In genomic region chr6:4602012-4602411, GRCm38 (mm10) we compare ENCODE assay signal across 8 mouse cellular contexts. TPM values are rescaled to one million over a fixed set of nuclear protein-coding genes. Genes with fewer than 3 reads are reported as not detected.
A peak's percentile ranks its signal among the peaks of the same experiment; 100 is the strongest.
DNase-seq lines count a peak whose midpoint lies in the region; ATAC-seq lines count a peak whose summit lies in the region.

No protein-coding gene starts in this region.

- H3K4me3 ChIP-seq in heart, embryonic 16.5 days (ENCODE audit: low read length) = peak overlapping the region; percentile 83
- H3K4me3 ChIP-seq in hindbrain, embryonic 12.5 days = peak overlapping the region; percentile 83
- H3K4me3 ChIP-seq in midbrain, embryonic 11.5 days (ENCODE audit: low read depth, low read length) = peak overlapping the region; percentile 75

- no peak for ATAC-seq in heart, embryonic 16.5 days (replicated peaks; ENCODE audit: extremely low read depth, insufficient read depth, low FRiP score)
- ATAC-seq in hindbrain, embryonic 12.5 days (ENCODE audit: low FRiP score) = no peak
- no peak for ATAC-seq in midbrain, embryonic 11.5 days (ENCODE audit: low FRiP score)

- no peak for DNase-seq in heart, adult 8-10 months (ENCODE audit: low spot score)
- peak; percentile 11 for DNase-seq in R1 (ENCODE audit: low read depth, low spot score)
- peak; percentile 88 for DNase-seq in midbrain, embryonic 11.5 days (ENCODE audit: low spot score, missing footprints)
- DNase-seq in adrenal gland, postnatal 25 days = no peak
- DNase-seq in frontal cortex, postnatal 10 days (ENCODE audit: low spot score in 2 of 2) = no peak
- DNase-seq in frontal cortex, postnatal 36 days (ENCODE audit: low spot score in 2 of 2) = no peak

- H3K27ac ChIP-seq in heart, embryonic 16.5 days (ENCODE audit: low read length) = no peak overlapping the region; the same call in 1 of the 2 replicates
- H3K27ac ChIP-seq in hindbrain, embryonic 12.5 days = peak overlapping the region; percentile 96; the same call in 1 of the 2 replicates
- H3K27ac ChIP-seq in midbrain, embryonic 11.5 days (ENCODE audit: low read depth, low read length) = no peak overlapping the region

- peaks cover 4% of the 10 kb centered on the region; the same call in 1 of the 2 replicates for H3K4me1 ChIP-seq in heart, embryonic 16.5 days (ENCODE audit: control insufficient read depth, insufficient read depth, low read length)
- peaks cover 22% of the 10 kb centered on the region for H3K4me1 ChIP-seq in hindbrain, embryonic 12.5 days
- H3K4me1 ChIP-seq in midbrain, embryonic 11.5 days (ENCODE audit: control insufficient read depth, insufficient read depth, low read length) = peaks cover 7% of the 10 kb centered on the region

- WGBS in heart, embryonic 16.5 days = 69% methylated on average over 5 of the region's 5 CpGs
- 54% methylated on average over 5 of the region's 5 CpGs for WGBS in hindbrain, embryonic 12.5 days
- WGBS in midbrain, embryonic 11.5 days = 71% methylated on average over 5 of the region's 5 CpGs

- no peaks in the 10 kb centered on the region for H3K9me3 ChIP-seq in heart, embryonic 16.5 days (replicated peaks; ENCODE audit: control insufficient read depth, low read length)
- H3K9me3 ChIP-seq in hindbrain, embryonic 12.5 days (replicated peaks) = no peaks in the 10 kb centered on the region
- no peaks in the 10 kb centered on the region for H3K9me3 ChIP-seq in midbrain, embryonic 11.5 days (ENCODE audit: control insufficient read depth, low read length)

- H3K9ac ChIP-seq in heart, embryonic 16.5 days (ENCODE audit: low read length) = peak overlapping the region; percentile 97; the same call in 1 of the 2 replicates
- peak overlapping the region; percentile 96; the same call in 1 of the 2 replicates for H3K9ac ChIP-seq in hindbrain, embryonic 12.5 days
- H3K9ac ChIP-seq in midbrain, embryonic 11.5 days (ENCODE audit: low read length) = peak overlapping the region; percentile 97; the same call in 1 of the 2 replicates

- peak overlapping the region; percentile 81 for H3K4me2 ChIP-seq in heart, embryonic 16.5 days (ENCODE audit: low read depth, low read length)
- peak overlapping the region; percentile 76 for H3K4me2 ChIP-seq in hindbrain, embryonic 12.5 days (replicated peaks)
- H3K4me2 ChIP-seq in midbrain, embryonic 11.5 days = peak overlapping the region; percentile 85

- H3K27me3 ChIP-seq in heart, embryonic 16.5 days (ENCODE audit: control insufficient read depth, insufficient read depth, low read length) = no peaks in the 10 kb centered on the region
- H3K27me3 ChIP-seq in hindbrain, embryonic 12.5 days = no peaks in the 10 kb centered on the region
- H3K27me3 ChIP-seq in midbrain, embryonic 11.5 days (ENCODE audit: control insufficient read depth, insufficient read depth, low read length) = no peaks in the 10 kb centered on the region

- no peaks in the 10 kb centered on the region for H3K36me3 ChIP-seq in heart, embryonic 16.5 days (ENCODE audit: control insufficient read depth, insufficient read depth)
- no peaks in the 10 kb centered on the region for H3K36me3 ChIP-seq in hindbrain, embryonic 12.5 days
- H3K36me3 ChIP-seq in midbrain, embryonic 11.5 days (ENCODE audit: control insufficient read depth, insufficient read depth, low read length) = no peaks in the 10 kb centered on the region

RNA-seq across cellular contexts. Expression of gene Casd1, which starts 1.4 kb away (rescaled TPM):
- 23.6 and 25.5 TPM in 2 replicates for polyA plus RNA-seq in heart, embryonic 16.5 days (2015; fragmentation: Nextera tagmentation; extraction: Ambion mirVana)
- total RNA-seq in heart, adult 8-10 months (2022) = 10 to 100 TPM; 19.4 to 21.6 (median 20.5) TPM
- 45.3 and 50.0 TPM in 2 replicates for polyA plus RNA-seq in hindbrain, embryonic 12.5 days (2016; fragmentation: Nextera tagmentation; extraction: Ambion mirVana)
- 47.5 and 47.6 TPM in 2 replicates for polyA plus RNA-seq in midbrain, embryonic 11.5 days (2014; fragmentation: Nextera tagmentation; extraction: Ambion mirVana)
- total RNA-seq in adrenal gland, postnatal 25 days (2021) = 39.9 and 41.9 TPM in 2 replicates

Comparison
In these comparisons a context has a peak if more than half of its experiments do, and no peak if none do; other contexts are left out.
1. DNase-seq: peak in R1 (single experiment) and midbrain, embryonic 11.5 days (single experiment); none in heart, adult 8-10 months (single experiment), adrenal gland, postnatal 25 days (single experiment), frontal cortex, postnatal 10 days (0 of 2) and frontal cortex, postnatal 36 days (0 of 2).
2. Peak in every context shown above with its lines, with median percentiles within 50 percentile points of each other: H3K4me2 ChIP-seq, H3K4me3 ChIP-seq and H3K9ac ChIP-seq.